Mouse (Mus musculus) right cerebral cortex, postnatal 4 days (tissue): ENCODE data around the gene Cox6a2.
"Not testable (repeated sequence)": the region's sequence is repeated elsewhere in the genome, so short reads cannot be mapped to it uniquely, and the experiment has no call there.

Source experiments
- DNase-seq: peaks from one replicate; pipeline ENCODE4 v3.0.0-alpha.2; 2022

Cox6a2 gene

DNA sequence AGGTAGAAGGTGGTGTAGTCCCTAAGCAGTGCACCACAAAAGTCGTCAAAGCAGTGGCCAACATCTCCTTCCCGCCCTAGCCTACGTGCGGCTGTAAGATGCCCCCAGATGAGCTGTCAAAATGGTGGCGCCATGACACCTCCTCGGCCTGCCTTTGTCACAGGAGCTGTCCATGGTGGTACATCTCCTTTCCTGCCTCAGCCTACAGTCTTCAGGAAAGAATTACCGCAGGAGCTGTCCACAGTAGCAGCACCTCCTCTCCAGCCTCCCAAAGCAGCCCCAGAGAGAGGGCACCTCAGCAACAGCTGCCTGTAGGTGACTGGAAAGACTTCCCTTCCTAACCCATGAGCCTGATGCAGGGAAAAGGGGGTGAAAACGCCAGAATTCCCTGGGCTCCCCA lies 25.6 kb upstream of the Cox6a2 start:
- no peak for DNase-seq

DNA sequence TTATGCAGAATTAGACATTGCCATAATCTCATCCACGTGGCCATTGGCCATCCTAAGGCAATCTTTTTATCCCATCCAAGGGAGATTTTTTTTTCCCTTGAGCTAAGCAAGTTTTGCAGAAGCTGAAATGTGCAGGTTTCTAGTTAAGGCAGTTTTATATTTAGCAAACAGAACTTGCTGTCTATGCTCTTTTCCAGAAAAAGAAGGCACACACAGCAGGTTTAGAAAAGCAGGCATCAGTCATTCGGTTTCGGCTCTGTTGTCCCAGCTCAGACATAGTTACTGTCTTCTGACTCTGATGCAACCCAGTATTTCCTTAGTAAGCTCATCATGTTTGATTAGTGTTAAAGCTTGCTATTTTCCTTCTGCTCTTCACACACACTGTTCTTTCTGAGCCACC lies 14.7 kb upstream of the Cox6a2 start:
- no peak for DNase-seq

GRCm38 (mm10) chr7:128219952-128220351 lies 13.8 kb upstream of the Cox6a2 start:
- DNase-seq: no peak

DNA sequence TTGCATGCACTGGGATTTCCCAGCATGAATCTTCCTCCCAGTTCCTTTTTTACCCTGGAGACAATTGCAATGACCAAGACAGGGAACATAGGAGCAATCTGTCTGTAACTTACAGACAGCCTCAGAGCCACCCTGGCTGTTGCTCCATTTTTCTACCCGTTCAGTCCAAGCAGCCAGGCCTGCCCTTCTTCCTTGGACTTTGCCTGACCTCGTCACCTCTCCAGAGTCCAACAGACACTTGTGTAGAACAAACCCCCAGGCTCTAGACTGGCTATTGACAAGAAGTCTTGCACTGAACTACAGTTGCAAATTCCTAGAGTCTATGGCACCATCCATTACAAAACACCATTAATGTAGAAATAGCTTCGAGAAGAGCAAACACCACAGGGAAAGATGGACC lies 3.6 kb upstream of the Cox6a2 start:
- no peak for DNase-seq

GRCm38 (mm10) chr7:128208187-128208586 lies 2.0 kb upstream of the Cox6a2 start:
- DNase-seq: peak; percentile 65

DNA sequence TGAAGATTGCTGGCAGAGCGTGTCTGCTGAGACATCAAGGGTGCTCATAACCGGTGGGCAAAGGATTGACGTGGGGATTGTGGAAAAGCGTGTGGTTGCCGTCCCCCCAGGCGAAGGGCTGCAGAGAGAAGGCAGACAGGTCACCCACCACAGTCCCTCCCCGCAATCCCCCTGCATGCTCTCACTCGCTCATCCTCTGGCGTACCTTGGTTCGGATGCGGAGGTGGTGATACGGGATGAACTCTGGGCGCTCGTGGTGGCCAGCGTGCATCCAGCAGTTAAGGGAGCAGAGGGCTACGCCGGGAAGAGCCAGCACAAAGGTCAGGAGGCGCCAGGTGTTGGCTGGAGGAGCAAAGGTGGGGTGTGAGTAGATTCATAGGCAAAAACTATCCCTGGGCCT lies 492 bp downstream of the Cox6a2 start:
- DNase-seq: no peak

DNA sequence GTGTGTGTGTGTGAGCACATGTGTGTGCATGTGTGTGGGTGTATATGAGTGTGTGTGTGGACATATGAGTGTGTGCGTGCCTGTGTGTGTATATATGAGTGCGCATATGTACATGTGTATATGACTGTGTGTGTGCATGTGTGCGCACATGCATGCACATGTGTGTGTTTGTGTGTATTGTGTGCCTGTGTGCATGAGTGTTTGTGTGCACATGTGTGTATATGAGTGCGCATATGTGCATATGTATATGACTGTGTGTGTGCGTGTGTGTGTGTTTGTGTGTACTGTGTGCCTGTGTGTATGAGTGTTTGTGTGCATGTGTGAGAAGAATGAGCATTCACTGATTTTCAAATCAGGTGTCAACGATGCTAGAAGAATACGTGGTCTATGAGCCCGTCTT lies 2.0 kb downstream of the Cox6a2 start:
- no peak for DNase-seq

DNA sequence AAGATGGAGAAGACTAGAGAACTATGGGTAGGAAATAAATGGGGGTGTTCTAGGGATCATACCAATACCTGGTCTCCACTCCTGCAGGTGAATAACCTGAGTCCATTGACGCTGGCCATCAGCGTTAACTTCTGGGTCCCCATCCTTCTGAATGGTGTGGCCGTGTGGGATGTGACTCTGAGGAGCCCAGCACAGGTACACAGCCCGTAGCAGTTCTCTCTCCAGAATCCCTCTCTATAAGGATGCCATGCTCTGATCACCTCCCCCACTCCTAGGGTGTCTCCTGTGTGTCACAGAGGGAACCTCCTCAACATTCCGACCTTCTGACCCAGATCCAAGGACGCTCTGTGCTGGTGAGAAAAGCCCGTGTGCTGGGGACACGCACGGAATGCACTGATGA lies 3.1 kb downstream of the Cox6a2 start:
- no peak for DNase-seq

GRCm38 (mm10) chr7:128201607-128202006 lies 4.6 kb downstream of the Cox6a2 start:
- DNase-seq: no peak

GRCm38 (mm10) chr7:128181691-128182090 lies 24.5 kb downstream of the Cox6a2 start:
- DNase-seq: no peak

DNA sequence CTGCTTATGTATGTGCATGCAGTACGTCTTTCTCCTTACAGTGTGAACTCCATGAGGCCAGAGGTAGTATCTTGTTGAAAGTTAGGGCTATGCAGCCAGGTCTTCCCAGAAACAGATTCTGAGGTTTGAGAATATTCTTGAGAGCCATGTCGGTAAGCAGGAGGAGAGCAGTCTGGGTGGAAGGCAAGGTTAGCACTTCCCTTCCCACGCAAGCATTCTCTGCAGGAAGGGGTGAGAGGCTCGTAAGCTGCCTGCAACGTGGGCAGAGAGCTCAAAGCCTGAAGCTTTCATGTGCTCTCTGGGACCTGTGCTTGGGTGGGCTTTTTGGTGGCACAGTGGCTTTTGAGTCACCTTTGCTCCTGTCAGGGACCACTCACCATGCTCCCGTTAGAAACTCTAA lies 25.6 kb downstream of the Cox6a2 start:
- no peak for DNase-seq

DNA sequence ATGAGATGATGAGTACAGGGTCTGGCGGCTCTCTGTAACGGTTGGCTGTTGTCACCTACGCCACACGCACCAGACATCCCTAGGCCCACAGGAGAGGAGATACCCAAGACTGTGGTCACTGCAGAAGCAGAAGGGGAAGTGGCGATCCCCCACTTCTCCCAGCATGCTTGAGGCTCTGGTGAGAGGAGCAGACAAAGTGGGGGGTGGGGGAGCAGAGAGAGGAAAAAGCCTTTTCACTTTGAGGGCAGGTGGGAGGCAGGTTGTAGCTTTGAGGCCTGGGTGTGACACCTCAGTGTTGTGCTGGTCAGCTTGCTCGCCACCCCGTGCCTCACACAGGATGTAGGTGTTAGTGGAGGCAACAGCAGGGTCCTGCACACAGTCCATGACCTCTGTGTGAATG lies 26.1 kb downstream of the Cox6a2 start:
- DNase-seq: no peak

- no peak for DNase-seq
Observed at GRCm38 (mm10) chr7:128178385-128178784, 27.8 kb downstream of the Cox6a2 start.

GRCm38 (mm10) chr7:128169996-128170395 lies 36.2 kb downstream of the Cox6a2 start:
- no peak for DNase-seq

DNA sequence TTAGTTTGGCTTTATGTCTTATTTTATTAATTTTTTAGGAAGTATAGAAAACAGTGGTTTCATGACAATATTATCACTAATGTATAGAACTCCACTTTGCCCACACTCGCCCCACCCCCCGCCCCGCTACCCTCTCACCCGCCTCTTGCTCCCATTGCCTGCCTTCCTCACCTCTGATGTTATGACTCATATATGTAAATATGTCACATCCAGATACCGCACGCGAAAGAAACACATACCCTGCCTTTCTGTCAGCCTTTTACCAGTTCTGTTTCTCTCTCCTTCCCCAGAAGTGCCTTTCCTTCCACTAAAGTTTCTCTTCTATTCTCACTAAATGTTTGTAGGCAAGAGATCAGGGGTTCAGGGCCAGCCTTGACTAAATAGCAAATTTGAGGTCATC lies 39.8 kb downstream of the Cox6a2 start:
- no peak for DNase-seq

GRCm38 (mm10) chr7:128164001-128164400 lies 42.2 kb downstream of the Cox6a2 start:
- no peak for DNase-seq

DNA sequence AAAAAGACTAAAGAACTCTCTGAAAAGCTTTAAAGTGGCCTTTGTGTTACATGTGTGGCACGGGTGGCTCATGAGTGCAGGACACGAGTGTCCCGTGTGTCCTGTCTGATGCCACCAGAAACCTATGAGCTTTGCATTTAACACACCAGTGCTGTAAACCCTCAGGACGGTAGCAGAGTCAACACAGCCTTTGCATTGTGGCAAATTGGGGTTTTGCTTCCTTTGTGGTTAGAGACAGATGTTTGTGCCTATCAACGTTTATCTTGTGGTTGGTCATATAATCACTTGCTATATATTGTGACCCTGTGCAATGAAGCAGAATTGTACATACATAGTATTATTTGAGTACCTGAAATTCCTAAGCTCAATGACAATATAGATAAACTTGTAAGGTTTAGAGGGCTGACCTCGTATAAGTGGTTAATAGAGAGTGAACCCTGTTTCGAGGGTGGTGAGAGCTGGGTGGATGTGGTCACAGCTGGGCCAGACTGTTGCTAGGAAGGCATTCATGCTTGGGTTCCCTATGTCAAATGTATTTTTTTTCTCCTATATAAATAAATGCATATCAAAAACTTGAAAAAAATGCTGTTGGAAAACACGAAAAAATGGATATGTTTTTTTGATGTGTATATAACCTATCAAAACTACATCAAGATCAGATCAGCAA lies 47.4 kb downstream of the Cox6a2 start:
- DNase-seq: not testable (repeated sequence)
